Mouse (Mus musculus) liver, adult 2 months (tissue): ENCODE data around the gene A2ml1.

Experiments
- CTCF ChIP-seq: fragments of 200-500 bp; IDR thresholded peaks from 2 replicates; pipeline ENCODE4 v1.5.1; 2011; ENCODE audit warnings: low read depth, low read length, control low read depth
- POLR2A ChIP-seq: fragments of 200-500 bp; IDR thresholded peaks from 2 replicates; pipeline ENCODE4 v1.6.1; 2011; ENCODE audit warnings: low read length, control low read depth; ENCODE audit not compliant: insufficient read depth; ENCODE audit errors: extremely low read depth

- TF ChIP-seq CTCF (no peak), POLR2A (no peak)
Observed at GRCm38 (mm10) chr6:128602463-128603201, 21.2 kb upstream of the A2ml1 start.
